Mouse (Mus musculus) lung, postnatal 0 days (tissue): Measurements from ENCODE around the gene Pbp2.

Experiments used
- CTCF ChIP-seq: IDR thresholded peaks from 2 replicates; pipeline ENCODE4 v1.5.1; 2016; ENCODE audit warnings: antibody characterized with exemption, mild to moderate bottlenecking
- EP300 ChIP-seq: IDR thresholded peaks from 2 replicates; pipeline ENCODE4 v1.6.1; 2016; ENCODE audit warnings: antibody characterized with exemption, mild to moderate bottlenecking, control low read depth

GRCm38 (mm10) chr6:135331916-135332315, 21.7 kb upstream of the Pbp2 start:
- TF ChIP-seq CTCF (no peak), EP300 (no peak)
